Mouse (Mus musculus): Measurements from ENCODE around the gene Cdkl5. TPM values are rescaled to one million over a fixed set of nuclear protein-coding genes. Genes with fewer than 3 reads are reported as not detected.

Gene Cdkl5
- polyA plus RNA-seq, 1 experiment from 2014 or later, result 2.5 TPM

- WGBS, result 86% methylated on average over 4 of the region's 4 CpGs
- H3K27ac ChIP-seq, result no peak overlapping the region
- ATAC-seq (ENCODE audit: low FRiP score), result no peak
- no peaks in the 10 kb centered on the region for H3K36me3 ChIP-seq
- H3K4me1 ChIP-seq, result 0 out of 2 replicates have a peak, but pooled peaks cover 2% of the 10 kb centered on the region
- no peak overlapping the region for H3K9ac ChIP-seq
- H3K9me3 ChIP-seq (replicated peaks), result no peaks in the 10 kb centered on the region
- no peak overlapping the region for H3K4me3 ChIP-seq
- no peak overlapping the region for H3K4me2 ChIP-seq (replicated peaks)
- H3K27me3 ChIP-seq, result peaks cover 16% of the 10 kb centered on the region
These were observed 4.2 kb downstream of the Cdkl5 start for GRCm38 (mm10) chrX:160990276-160990675.

GRCm38 (mm10) chrX:160977919-160978318, 16.6 kb downstream of the Cdkl5 start:
- Histone ChIP-seq H3K4me3 (no peak overlapping the region), H3K27me3 (peaks cover 16% of the 10 kb centered on the region), H3K4me1 (no peaks in the 10 kb centered on the region), H3K9me3 (replicated peaks) (no peaks in the 10 kb centered on the region), H3K27ac (no peak overlapping the region), H3K9ac (no peak overlapping the region), H3K4me2 (replicated peaks) (no peak overlapping the region), H3K36me3 (no peaks in the 10 kb centered on the region)
- 86% methylated on average over 1 of the region's 1 CpGs for WGBS
- ATAC-seq (ENCODE audit: low FRiP score), result no peak

GRCm38 (mm10) chrX:160971991-160972545, 22.4 kb downstream of the Cdkl5 start:
- 91% methylated on average over 6 of the region's 6 CpGs for WGBS

GRCm38 (mm10) chrX:160958593-160959131, 35.8 kb downstream of the Cdkl5 start:
- no peaks in the 10 kb centered on the region for H3K4me1 ChIP-seq
- no peak overlapping the region for H3K27ac ChIP-seq
- no peak overlapping the region for H3K4me2 ChIP-seq (replicated peaks)
- no peak overlapping the region for H3K4me3 ChIP-seq
- 0 out of 2 replicates have a peak, but pooled peaks cover 7% of the 10 kb centered on the region for H3K27me3 ChIP-seq
- H3K9ac ChIP-seq, result no peak overlapping the region
- WGBS, result 79% methylated on average over 5 of the region's 5 CpGs
- no peak for ATAC-seq (ENCODE audit: low FRiP score)
- H3K36me3 ChIP-seq, result no peaks in the 10 kb centered on the region
- H3K9me3 ChIP-seq (replicated peaks), result no peaks in the 10 kb centered on the region

More at GRCm38 (mm10) chrX:160971991-160972545, 22.4 kb downstream of the Cdkl5 start:
- Histone ChIP-seq H3K4me1 (no peaks in the 10 kb centered on the region), H3K27ac (no peak overlapping the region), H3K27me3 (peaks cover 10% of the 10 kb centered on the region; the same call in 1 of the 2 replicates), H3K9me3 (replicated peaks) (no peaks in the 10 kb centered on the region), H3K9ac (no peak overlapping the region), H3K36me3 (no peaks in the 10 kb centered on the region), H3K4me3 (no peak overlapping the region), H3K4me2 (replicated peaks) (no peak overlapping the region)
- no peak for ATAC-seq (ENCODE audit: low FRiP score)

GRCm38 (mm10) chrX:160949583-160949982, 44.9 kb downstream of the Cdkl5 start:
- H3K27ac ChIP-seq, result no peak overlapping the region
- ATAC-seq (ENCODE audit: low FRiP score), result no peak
- WGBS, result 94% methylated on average over 2 of the region's 2 CpGs

GRCm38 (mm10) chrX:160944722-160945121, 49.8 kb downstream of the Cdkl5 start:
- Histone ChIP-seq H3K9ac (no peak overlapping the region), H3K36me3 (no peaks in the 10 kb centered on the region), H3K4me2 (replicated peaks) (no peak overlapping the region), H3K9me3 (replicated peaks) (no peaks in the 10 kb centered on the region), H3K4me3 (no peak overlapping the region), H3K27me3 (peaks cover 3% of the 10 kb centered on the region; the same call in 1 of the 2 replicates), H3K27ac (no peak overlapping the region), H3K4me1 (no peaks in the 10 kb centered on the region)
- WGBS, result 91% methylated on average over 4 of the region's 4 CpGs
- ATAC-seq (ENCODE audit: low FRiP score), result no peak

More at GRCm38 (mm10) chrX:160949583-160949982, 44.9 kb downstream of the Cdkl5 start:
- H3K4me1 ChIP-seq, result no peaks in the 10 kb centered on the region
- H3K9me3 ChIP-seq (replicated peaks), result no peaks in the 10 kb centered on the region
- no peak overlapping the region for H3K9ac ChIP-seq
- H3K4me2 ChIP-seq (replicated peaks), result no peak overlapping the region
- no peak overlapping the region for H3K4me3 ChIP-seq
- H3K27me3 ChIP-seq, result peaks cover 14% of the 10 kb centered on the region
- H3K36me3 ChIP-seq, result no peaks in the 10 kb centered on the region

GRCm38 (mm10) chrX:160935541-160935940, 59.0 kb downstream of the Cdkl5 start:
- ATAC-seq (ENCODE audit: low FRiP score), result no peak
- H3K4me1 ChIP-seq, result no peaks in the 10 kb centered on the region
- no peak overlapping the region for H3K4me2 ChIP-seq (replicated peaks)
- no peaks in the 10 kb centered on the region for H3K9me3 ChIP-seq (replicated peaks)
- no peaks in the 10 kb centered on the region for H3K36me3 ChIP-seq
- no peak overlapping the region for H3K9ac ChIP-seq
- peaks cover 12% of the 10 kb centered on the region; the same call in 1 of the 2 replicates for H3K27me3 ChIP-seq
- WGBS, result 63% methylated on average over 1 of the region's 1 CpGs
- H3K27ac ChIP-seq, result no peak overlapping the region
- no peak overlapping the region for H3K4me3 ChIP-seq

GRCm38 (mm10) chrX:160930656-160931055, 63.8 kb downstream of the Cdkl5 start:
- H3K36me3 ChIP-seq, result no peaks in the 10 kb centered on the region
- H3K4me2 ChIP-seq (replicated peaks), result no peak overlapping the region
- no peaks in the 10 kb centered on the region for H3K4me1 ChIP-seq
- H3K9me3 ChIP-seq (replicated peaks), result no peaks in the 10 kb centered on the region
- no peak overlapping the region for H3K4me3 ChIP-seq
- no peak for ATAC-seq (ENCODE audit: low FRiP score)
- no peak overlapping the region for H3K27ac ChIP-seq
- peaks cover 4% of the 10 kb centered on the region; the same call in 1 of the 2 replicates for H3K27me3 ChIP-seq
- H3K9ac ChIP-seq, result no peak overlapping the region

GRCm38 (mm10) chrX:160928870-160929269, 65.6 kb downstream of the Cdkl5 start:
- 85% methylated on average over 1 of the region's 1 CpGs for WGBS
- Histone ChIP-seq H3K27me3 (peaks cover 2% of the 10 kb centered on the region; the same call in 1 of the 2 replicates), H3K4me1 (no peaks in the 10 kb centered on the region)

GRCm38 (mm10) chrX:160919022-160919637, 75.4 kb downstream of the Cdkl5 start:
- no peaks in the 10 kb centered on the region for H3K4me1 ChIP-seq
- H3K27me3 ChIP-seq, result peaks cover 5% of the 10 kb centered on the region; the same call in 1 of the 2 replicates
- H3K9me3 ChIP-seq (replicated peaks), result no peaks in the 10 kb centered on the region
- H3K27ac ChIP-seq, result no peak overlapping the region
- no peak for ATAC-seq (ENCODE audit: low FRiP score)
- H3K4me2 ChIP-seq (replicated peaks), result no peak overlapping the region
- H3K4me3 ChIP-seq, result no peak overlapping the region
- 88% methylated on average over 3 of the region's 3 CpGs for WGBS
- H3K9ac ChIP-seq, result no peak overlapping the region
- H3K36me3 ChIP-seq, result no peaks in the 10 kb centered on the region

More at GRCm38 (mm10) chrX:160928870-160929269, 65.6 kb downstream of the Cdkl5 start:
- no peaks in the 10 kb centered on the region for H3K36me3 ChIP-seq
- no peak overlapping the region for H3K4me2 ChIP-seq (replicated peaks)
- H3K9ac ChIP-seq, result no peak overlapping the region
- ATAC-seq (ENCODE audit: low FRiP score), result no peak
- no peaks in the 10 kb centered on the region for H3K9me3 ChIP-seq (replicated peaks)
- H3K4me3 ChIP-seq, result no peak overlapping the region
- H3K27ac ChIP-seq, result no peak overlapping the region

GRCm38 (mm10) chrX:160906952-160907351, 87.6 kb downstream of the Cdkl5 start, which contains the start of gene Gja6:
Gene Gja6, minus strand, starts transcription at chrX:160907052.
- no peak for ATAC-seq (ENCODE audit: low FRiP score)
- no peaks in the 10 kb centered on the region for H3K36me3 ChIP-seq
- no peak within 1 kb of the TSS for H3K9ac ChIP-seq
- no peak within 1 kb of the TSS for H3K4me3 ChIP-seq
- no peaks in the 10 kb centered on the region for H3K9me3 ChIP-seq (replicated peaks)
- no peaks in the 10 kb centered on the region for H3K4me1 ChIP-seq
- no peak within 1 kb of the TSS for H3K27ac ChIP-seq
- H3K4me2 ChIP-seq (replicated peaks), result no peak within 1 kb of the TSS
- H3K27me3 ChIP-seq, result peaks cover 25% of the 10 kb centered on the region
- 80% methylated on average over 4 of the region's 4 CpGs for WGBS

- H3K36me3 ChIP-seq, result no peaks in the 10 kb centered on the region
- ATAC-seq (ENCODE audit: low FRiP score), result no peak
- WGBS, result 87% methylated on average over 4 of the region's 4 CpGs
These were observed 88.0 kb downstream of the Cdkl5 start for GRCm38 (mm10) chrX:160906477-160906876.

More at GRCm38 (mm10) chrX:160906477-160906876, 88.0 kb downstream of the Cdkl5 start:
- H3K9ac ChIP-seq, result no peak overlapping the region
- no peak overlapping the region for H3K4me3 ChIP-seq
- no peaks in the 10 kb centered on the region for H3K4me1 ChIP-seq
- H3K4me2 ChIP-seq (replicated peaks), result no peak overlapping the region
- H3K9me3 ChIP-seq (replicated peaks), result no peaks in the 10 kb centered on the region
- peaks cover 25% of the 10 kb centered on the region for H3K27me3 ChIP-seq
- no peak overlapping the region for H3K27ac ChIP-seq
